Mouse (Mus musculus) limb, embryonic 11.5 days (tissue): ENCODE measurements around the gene Mcoln2. TPM values are rescaled to one million over a fixed set of nuclear protein-coding genes. Genes with fewer than 3 reads are reported as not detected.

Experiments
- ATAC-seq: fragments of 200-750 bp; cut with Nextera tagmentation; 2 replicates; pipeline ENCODE4 v1.8.0; 2017; ENCODE audit warnings: low read depth; ENCODE audit not compliant: insufficient number of reproducible peaks, low FRiP score, low TSS enrichment
- DNase-seq: peaks from one replicate; pipeline ENCODE4 v3.0.0-alpha.2; 2015; ENCODE audit warnings: low spot score
- H3K27ac ChIP-seq: fragments of 300-500 bp; sonication (generic); replicated peaks from 2 replicates; pipeline ENCODE4 v1.5.1; 2014; ENCODE audit warnings: low read depth, mild to moderate bottlenecking, low read length
- H3K27me3 ChIP-seq: fragments of 300-500 bp; sonication (generic); 2 replicates; pipeline ENCODE4 v1.6.1; 2014; ENCODE audit warnings: mild to moderate bottlenecking, low read length, mixed read lengths; ENCODE audit not compliant: control insufficient read depth, insufficient read depth
- H3K36me3 ChIP-seq: fragments of 300-500 bp; sonication (generic); 2 replicates; pipeline ENCODE4 v1.6.1; 2014; ENCODE audit warnings: mild to moderate bottlenecking, low read length, moderate library complexity, mixed read lengths; ENCODE audit not compliant: control insufficient read depth, insufficient read depth
- H3K4me1 ChIP-seq: fragments of 300-500 bp; sonication (generic); 2 replicates; pipeline ENCODE4 v1.6.1; 2014; ENCODE audit warnings: low read length, mixed read lengths; ENCODE audit not compliant: control insufficient read depth, insufficient read depth
- H3K4me2 ChIP-seq: fragments of 300-500 bp; sonication (generic); 2 replicates; pipeline ENCODE4 v1.6.1; 2014; ENCODE audit warnings: low read depth, mild to moderate bottlenecking, moderate library complexity; ENCODE audit not compliant: severe bottlenecking
- H3K4me3 ChIP-seq: fragments of 300-500 bp; sonication (generic); 2 replicates; pipeline ENCODE4 v1.5.1; 2014; ENCODE audit warnings: low read depth, low read length
- H3K9ac ChIP-seq: fragments of 300-500 bp; sonication (generic); 2 replicates; pipeline ENCODE4 v1.6.1; 2014; ENCODE audit warnings: mild to moderate bottlenecking, low read length
- H3K9me3 ChIP-seq: fragments of 300-500 bp; sonication (generic); 2 replicates; pipeline ENCODE4 v1.6.1; 2016; ENCODE audit warnings: low read length; ENCODE audit not compliant: control insufficient read depth
- WGBS: fragments of 180-500 bp; shearing (Covaris S2); extraction: QIAGEN DNeasy Blood & Tissue Kit; methylation state at CpG from one replicate; pipeline ENCODE4 v1.1.7; 2014; 5-methylcytosine and 5-hydroxymethylcytosine counted together
- polyA plus RNA-seq: library from polyadenylated mRNA; unstranded; fragments of >200 nt; fragmentation: Nextera tagmentation; extraction: Ambion mirVana; gene quantifications from 2 replicates; pipeline ENCODE4 v1.2.1, GENCODE M21; 2014

The Mcoln2 gene
- polyA plus RNA-seq, 1 experiment from 2014 or later = 0.63 TPM

DNA sequence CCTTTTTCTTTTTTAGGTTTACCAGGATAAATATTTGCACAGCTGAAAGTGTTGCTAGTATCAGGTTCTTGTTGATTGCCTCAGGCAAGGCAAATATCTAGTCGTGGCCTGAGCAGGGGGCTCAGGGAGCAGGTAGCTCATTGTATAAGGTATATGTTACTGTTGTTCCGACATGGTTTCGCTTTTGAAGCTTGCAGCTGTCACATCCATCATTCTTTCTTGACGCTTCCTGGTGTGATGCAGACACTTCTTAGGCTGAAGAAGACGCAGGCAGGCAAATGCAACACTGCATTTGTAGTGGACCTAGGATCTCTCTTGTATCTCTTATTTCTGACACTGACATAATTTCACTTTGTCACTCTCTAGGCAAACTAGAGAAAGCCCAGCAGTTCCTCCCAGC is 63.7 kb downstream of the Mcoln2 start:
- Histone ChIP-seq H3K4me2 (no peak overlapping the region), H3K4me3 (no peak overlapping the region), H3K27me3 (no peaks in the 10 kb centered on the region), H3K36me3 (no peaks in the 10 kb centered on the region), H3K27ac (no peak overlapping the region), H3K9ac (no peak overlapping the region), H3K4me1 (no peaks in the 10 kb centered on the region), H3K9me3 (no peaks in the 10 kb centered on the region)
- DNase-seq (no peak), ATAC-seq (no peak)
- 49% methylated on average over 5 of the region's 5 CpGs for WGBS

DNA sequence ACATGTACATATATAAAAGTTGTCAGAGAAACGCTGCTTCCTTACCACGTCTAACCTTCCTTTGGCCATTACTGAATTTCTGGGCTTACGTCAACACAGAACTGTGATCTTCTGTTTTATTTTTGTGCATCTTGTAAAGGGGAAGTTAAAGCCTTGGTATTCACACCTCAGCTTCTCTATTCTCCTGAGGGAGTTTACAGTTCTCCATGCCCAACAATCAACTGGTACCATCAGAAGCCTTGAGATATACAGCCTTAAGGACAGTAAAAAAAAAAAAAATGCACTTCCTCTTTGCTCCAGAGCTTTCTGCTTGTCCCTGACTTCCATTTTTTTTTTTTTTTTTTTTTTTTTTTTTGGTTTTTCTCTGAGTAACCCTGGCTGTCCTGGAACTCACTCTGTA is 66.9 kb downstream of the Mcoln2 start:
- no peak for ATAC-seq
- Histone ChIP-seq H3K9ac (no peak overlapping the region), H3K4me2 (no peak overlapping the region), H3K4me1 (no peaks in the 10 kb centered on the region), H3K9me3 (no peaks in the 10 kb centered on the region), H3K4me3 (no peak overlapping the region), H3K36me3 (no peaks in the 10 kb centered on the region), H3K27me3 (peaks cover 8% of the 10 kb centered on the region), H3K27ac (no peak overlapping the region)
- no peak for DNase-seq
- WGBS = 90% methylated on average over 3 of the region's 3 CpGs

DNA sequence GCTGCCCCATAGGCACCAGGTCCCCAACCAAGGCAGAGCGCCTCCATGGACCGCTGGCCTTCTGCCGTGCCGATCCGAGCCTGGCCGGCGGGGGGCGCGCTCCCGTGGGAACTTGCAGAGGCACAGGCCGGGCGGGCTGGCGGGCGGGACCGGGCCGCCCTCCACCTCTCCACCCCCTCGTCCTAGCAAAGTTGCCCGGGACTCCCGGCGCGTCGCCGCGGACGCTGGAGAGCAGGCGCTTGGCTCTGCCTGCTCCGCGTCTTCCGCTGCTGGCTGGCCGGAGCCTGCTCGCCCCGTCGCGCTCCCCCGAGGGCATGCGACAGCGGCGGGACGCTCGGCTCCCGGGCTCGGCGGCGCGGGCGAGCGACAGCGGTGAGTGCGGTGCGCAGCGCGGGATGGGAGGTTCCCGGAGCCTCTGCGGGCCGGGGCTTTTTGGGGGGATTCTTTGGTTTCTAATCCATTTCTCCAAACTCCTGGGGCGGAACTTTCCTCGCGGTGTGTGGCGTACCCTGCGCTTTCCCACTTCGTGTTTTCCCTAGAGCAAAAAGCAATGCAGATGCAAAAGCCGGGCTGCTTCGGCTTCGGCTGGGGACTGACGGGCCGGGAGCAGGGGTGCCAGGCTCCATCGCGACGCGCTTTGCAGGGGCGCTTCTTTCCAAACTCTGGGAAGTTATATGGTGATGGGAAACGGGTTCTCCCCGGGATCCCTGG is 71.3 kb downstream of the Mcoln2 start, which contains the start of gene Lpar3:
TSS of gene Lpar3 (plus strand) at position 188 of the 711 bp plus-strand sequence.
- Histone ChIP-seq H3K27ac (no peak within 1 kb of the TSS), H3K4me3 (peak within 1 kb of the TSS; percentile 48), H3K9ac (peak within 1 kb of the TSS; percentile 49; the same call in 1 of the 2 replicates), H3K9me3 (no peaks in the 10 kb centered on the region), H3K36me3 (no peaks in the 10 kb centered on the region), H3K4me1 (no peaks in the 10 kb centered on the region), H3K27me3 (peaks cover 17% of the 10 kb centered on the region), H3K4me2 (peak within 1 kb of the TSS; percentile 75)
- 1% methylated on average over 62 of the region's 73 CpGs for WGBS
- peak; percentile 88 for DNase-seq
- ATAC-seq = peak; percentile 77

DNA sequence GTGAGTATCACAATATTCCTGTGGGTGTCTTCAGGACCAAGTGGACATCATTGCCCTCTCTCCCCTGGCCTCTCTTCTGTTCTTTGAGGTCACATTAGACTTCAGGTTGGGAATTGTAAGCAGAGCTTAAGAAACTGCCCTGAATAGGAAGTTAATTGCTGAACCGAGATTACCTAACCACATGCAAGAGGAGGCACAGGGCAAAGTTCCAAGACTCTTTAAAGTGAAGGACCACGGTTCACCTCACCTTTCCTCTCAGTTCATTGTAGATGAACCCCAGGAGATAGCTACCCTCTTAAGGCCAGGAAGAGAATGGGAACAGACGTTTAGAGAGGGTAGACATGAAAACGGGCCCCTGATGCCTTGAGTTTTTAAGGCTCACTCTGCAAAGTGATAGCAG is 74.6 kb downstream of the Mcoln2 start:
- DNase-seq = no peak
- no peaks in the 10 kb centered on the region for H3K4me1 ChIP-seq
- no peak overlapping the region for H3K4me3 ChIP-seq
- H3K9me3 ChIP-seq = no peaks in the 10 kb centered on the region
- WGBS = 83% methylated on average over 4 of the region's 4 CpGs
- H3K4me2 ChIP-seq = no peak overlapping the region
- no peak overlapping the region for H3K27ac ChIP-seq
- no peak for ATAC-seq
- H3K9ac ChIP-seq = no peak overlapping the region
- no peaks in the 10 kb centered on the region for H3K36me3 ChIP-seq
- H3K27me3 ChIP-seq = peaks cover 17% of the 10 kb centered on the region

DNA sequence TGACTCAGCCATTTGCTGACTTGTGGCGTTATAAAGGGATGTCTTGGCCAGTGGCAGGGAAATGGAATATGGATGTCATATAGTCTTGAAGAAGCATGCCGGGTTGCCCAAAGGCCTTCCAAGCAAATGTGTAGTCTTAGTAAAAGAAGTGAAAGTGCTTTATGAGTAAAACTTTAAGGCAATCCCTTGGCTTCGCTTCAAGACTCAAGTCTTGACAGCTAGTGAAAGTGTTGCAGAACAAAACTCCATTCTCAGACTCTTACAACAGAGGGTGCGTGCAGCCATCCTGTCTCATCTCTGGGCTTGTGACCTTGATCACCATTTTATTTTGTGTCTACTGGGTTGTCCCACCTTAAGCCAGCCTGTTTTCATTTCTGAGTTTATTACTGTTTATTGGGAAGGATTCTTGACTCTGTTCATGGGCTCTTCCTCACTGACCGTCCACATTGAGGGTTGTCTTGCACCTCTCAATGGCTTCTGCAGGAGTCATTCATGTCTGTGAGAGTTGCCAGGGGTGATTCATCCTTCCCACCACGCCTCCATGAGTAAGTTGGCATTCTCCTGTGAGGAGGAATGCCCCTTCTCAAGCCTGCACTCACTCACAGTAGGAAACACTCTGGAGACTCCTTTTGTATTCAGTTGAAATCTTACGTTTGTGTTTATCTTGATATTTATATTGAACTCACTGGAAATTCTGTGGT is 75.6 kb downstream of the Mcoln2 start:
- DNase-seq (no peak), ATAC-seq (no peak)
- no peaks in the 10 kb centered on the region for H3K4me1 ChIP-seq
- H3K4me2 ChIP-seq = no peak overlapping the region
- no peak overlapping the region for H3K27ac ChIP-seq
- peaks cover 16% of the 10 kb centered on the region for H3K27me3 ChIP-seq
- H3K9me3 ChIP-seq = no peaks in the 10 kb centered on the region
- H3K4me3 ChIP-seq = no peak overlapping the region
- H3K36me3 ChIP-seq = no peaks in the 10 kb centered on the region
- H3K9ac ChIP-seq = no peak overlapping the region
- WGBS = 80% methylated on average over 7 of the region's 7 CpGs

DNA sequence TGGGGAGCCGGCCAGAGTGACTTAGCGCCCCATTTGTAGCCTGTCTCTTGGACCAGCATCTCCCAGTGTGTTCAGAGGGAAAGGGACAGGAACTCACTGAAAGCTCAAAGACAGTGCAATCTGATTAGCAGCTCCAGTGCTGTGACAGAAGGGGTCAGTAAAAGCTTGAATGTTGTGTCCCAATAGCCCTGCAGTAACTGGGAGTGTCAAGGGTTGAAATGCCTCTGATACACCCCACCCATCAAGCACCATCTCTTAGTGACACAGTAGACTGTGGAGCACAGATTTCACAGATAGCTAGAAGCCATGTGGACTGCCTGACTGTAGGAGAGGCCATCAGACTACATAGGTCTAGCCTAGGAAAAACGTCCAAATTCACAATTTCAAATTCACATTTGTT is 77.8 kb downstream of the Mcoln2 start:
- ATAC-seq = no peak
- Histone ChIP-seq H3K36me3 (no peaks in the 10 kb centered on the region), H3K9ac (no peak overlapping the region), H3K27me3 (peaks cover 3% of the 10 kb centered on the region; the same call in 1 of the 2 replicates), H3K4me2 (no peak overlapping the region), H3K27ac (no peak overlapping the region), H3K4me1 (no peaks in the 10 kb centered on the region), H3K4me3 (no peak overlapping the region), H3K9me3 (no peaks in the 10 kb centered on the region)
- DNase-seq = no peak
- WGBS = 52% methylated on average over 3 of the region's 3 CpGs

DNA sequence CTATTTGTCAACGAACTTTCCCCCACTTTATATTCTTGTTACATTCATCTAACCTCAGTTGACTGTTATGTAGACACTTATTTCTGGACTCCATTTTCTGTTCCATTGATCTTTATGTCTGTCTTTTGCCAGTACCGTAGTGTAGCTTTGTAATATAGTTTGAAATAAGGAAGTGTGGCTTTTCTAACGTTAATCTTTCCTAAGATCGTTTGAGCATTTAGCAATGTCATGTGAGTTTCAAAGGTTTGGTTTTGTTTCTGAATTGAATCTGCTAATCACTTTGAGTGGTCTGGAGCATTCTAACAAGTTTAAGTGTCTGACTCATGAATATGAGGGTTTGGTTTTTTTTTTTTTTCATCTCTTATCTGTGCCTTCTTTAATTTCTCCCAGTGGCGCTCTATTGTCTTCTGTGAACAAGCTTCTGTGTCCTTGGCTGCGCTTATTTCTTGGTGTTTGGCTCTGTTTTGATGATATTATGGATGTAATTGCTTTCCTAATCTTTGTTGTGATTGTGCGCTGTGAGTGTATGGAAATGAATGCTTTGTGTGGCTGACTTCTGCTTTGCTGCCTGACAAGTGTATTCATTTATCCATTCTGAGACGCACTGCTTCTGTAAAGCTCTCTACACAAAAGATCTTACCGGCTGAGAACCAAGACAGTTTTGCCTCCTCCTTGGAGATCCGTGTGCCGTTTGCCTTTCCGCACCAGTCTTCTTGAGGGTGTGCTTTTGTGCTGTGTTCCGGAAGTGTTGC is 79.1 kb downstream of the Mcoln2 start:
- ATAC-seq (no peak), DNase-seq (no peak)
- no peak overlapping the region for H3K4me2 ChIP-seq
- no peaks in the 10 kb centered on the region for H3K27me3 ChIP-seq
- H3K9ac ChIP-seq = no peak overlapping the region
- H3K36me3 ChIP-seq = no peaks in the 10 kb centered on the region
- H3K4me3 ChIP-seq = no peak overlapping the region
- H3K9me3 ChIP-seq = no peaks in the 10 kb centered on the region
- H3K4me1 ChIP-seq = no peaks in the 10 kb centered on the region
- 92% methylated on average over 13 of the region's 13 CpGs for WGBS
- no peak overlapping the region for H3K27ac ChIP-seq

DNA sequence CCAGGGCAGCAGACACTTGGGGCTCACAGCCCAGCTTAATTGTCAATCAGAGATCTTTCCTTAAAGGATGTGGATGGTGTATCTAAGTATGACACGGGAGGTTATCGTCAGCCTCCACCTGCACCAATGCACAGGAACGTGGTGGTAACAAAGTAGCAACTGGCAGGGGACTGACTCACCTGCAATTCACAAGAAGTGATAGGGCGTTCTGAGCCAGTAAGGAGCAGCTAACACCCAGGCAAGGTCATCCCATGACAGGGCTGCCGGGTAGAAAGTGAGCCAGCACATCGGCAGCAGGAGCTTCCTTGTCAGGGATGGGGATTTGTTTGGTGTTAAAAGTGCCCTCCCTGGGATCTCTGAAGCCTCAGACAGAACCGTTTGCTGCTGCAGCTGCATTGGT is 83.1 kb downstream of the Mcoln2 start:
- Histone ChIP-seq H3K36me3 (no peaks in the 10 kb centered on the region), H3K9ac (no peak overlapping the region), H3K27ac (no peak overlapping the region), H3K9me3 (no peaks in the 10 kb centered on the region), H3K4me2 (no peak overlapping the region), H3K4me3 (no peak overlapping the region), H3K27me3 (no peaks in the 10 kb centered on the region), H3K4me1 (no peaks in the 10 kb centered on the region)
- WGBS = 59% methylated on average over 7 of the region's 7 CpGs
- ATAC-seq = no peak
- DNase-seq = no peak
